Mouse (Mus musculus) bone marrow, adult 2 months (tissue): ENCODE data around the gene Fgf7. TPM values are rescaled to one million over a fixed set of nuclear protein-coding genes. Genes with fewer than 3 reads are reported as not detected.

Experiments used
- H3K27ac ChIP-seq: fragments of 200-500 bp; 2 replicates; pipeline ENCODE4 v1.5.1; 2012; ENCODE audit warnings: low read depth, mild to moderate bottlenecking, control low read depth, inconsistent platforms, low read length; ENCODE audit not compliant: control insufficient read depth, poor library complexity, insufficient read depth
- H3K4me1 ChIP-seq: fragments of 200-500 bp; 2 replicates; pipeline ENCODE4 v1.6.1; 2011; ENCODE audit warnings: low read length; ENCODE audit not compliant: control insufficient read depth, insufficient read depth
- H3K4me3 ChIP-seq: fragments of 200-500 bp; replicated peaks from 2 replicates; pipeline ENCODE3; 2011; ENCODE audit warnings: mild to moderate bottlenecking, low read depth, low read length, control low read depth; ENCODE audit not compliant: control insufficient read depth
- CTCF ChIP-seq: fragments of 200-500 bp; IDR thresholded peaks from 2 replicates; pipeline ENCODE4 v1.5.1; 2011; ENCODE audit warnings: low read length, control low read depth; ENCODE audit not compliant: control insufficient read depth, insufficient read depth
- POLR2A ChIP-seq: fragments of 200-500 bp; IDR thresholded peaks from 2 replicates; pipeline ENCODE4 v1.6.1; 2011; ENCODE audit warnings: low read depth, mild to moderate bottlenecking, control low read depth, low read length, borderline replicate concordance; ENCODE audit not compliant: control insufficient read depth
- WGBS: fragments of 180-500 bp; shearing (Covaris S2); methylation state at CpG from one replicate; pipeline ENCODE4 v1.1.7; 2018; 5-methylcytosine and 5-hydroxymethylcytosine counted together
- polyA plus RNA-seq: library from polyadenylated mRNA; stranded (reverse); fragments of >200 nt; gene quantifications from 2 replicates; pipeline ENCODE4 v1.2.4, GENCODE M21; 2011; ENCODE audit warnings: low replicate concordance; ENCODE audit not compliant: missing spikeins, insufficient read depth, insufficient read length

Gene Fgf7
- polyA plus RNA-seq, 1 experiment = 1.1 TPM

DNA sequence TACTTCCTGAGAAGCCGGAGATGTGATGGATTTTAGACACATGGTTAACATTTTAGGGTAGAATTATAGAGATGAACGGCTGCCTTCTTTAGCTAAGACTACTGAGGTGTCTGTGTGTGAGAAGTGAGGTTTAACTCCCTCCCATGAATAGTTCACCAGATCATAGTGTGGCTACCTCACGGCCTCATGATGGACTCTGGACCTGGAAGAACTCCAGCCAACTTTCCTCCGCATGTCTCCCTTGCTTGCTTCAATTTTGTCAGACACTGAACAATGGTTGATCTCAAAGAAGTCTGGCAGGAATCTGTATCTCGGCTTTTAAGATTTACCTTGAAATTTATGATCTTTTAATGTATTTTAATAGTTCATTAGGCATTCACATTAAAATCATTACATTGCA lies 11.2 kb downstream of the Fgf7 start:
- H3K4me3 ChIP-seq = no peak overlapping the region
- TF ChIP-seq CTCF = no peak
- TF ChIP-seq POLR2A = no peak
- 84% methylated on average over 5 of the region's 5 CpGs for WGBS

DNA sequence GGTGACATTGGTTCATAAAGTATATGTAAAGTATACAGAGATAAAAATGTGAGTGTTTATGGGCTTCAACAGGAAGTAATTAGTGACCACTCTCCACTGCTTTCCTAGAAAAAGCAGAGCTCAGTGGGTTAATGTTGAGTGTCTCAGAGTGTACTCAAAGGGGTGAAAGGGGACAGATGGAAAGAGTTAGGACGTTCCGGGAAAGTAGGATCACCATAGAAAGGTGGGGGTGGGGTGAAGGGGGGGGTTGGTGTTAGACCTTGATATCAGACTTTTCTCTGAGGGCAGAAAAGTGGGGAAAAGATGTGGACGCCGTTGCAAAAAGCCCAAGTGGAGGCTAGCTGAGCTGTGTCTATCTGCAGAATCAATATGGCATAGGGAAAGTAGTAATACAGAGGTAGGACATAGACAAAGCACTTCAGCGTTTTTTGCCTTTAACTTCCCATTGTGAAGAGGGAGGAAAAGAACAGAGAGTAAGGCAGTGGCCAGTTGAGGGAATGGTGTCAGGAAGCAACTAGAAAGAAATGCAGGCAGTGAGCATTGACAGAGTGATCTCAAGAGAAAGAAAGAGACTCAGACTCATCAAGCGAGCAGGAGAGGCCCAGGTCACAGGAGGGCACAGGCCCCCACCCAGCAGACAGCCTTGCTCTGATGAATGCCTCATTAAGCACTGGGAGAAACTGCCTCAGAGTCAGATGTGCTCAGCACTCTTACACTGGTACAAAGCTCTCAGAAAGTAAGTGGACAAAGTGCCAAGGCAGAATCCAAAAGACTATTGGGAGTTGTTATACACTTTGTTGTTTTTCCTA lies 18.5 kb downstream of the Fgf7 start:
- Histone ChIP-seq H3K4me1 (no peaks in the 10 kb centered on the region), H3K27ac (no peak overlapping the region), H3K4me3 (no peak overlapping the region)
- TF ChIP-seq CTCF = no peak
- no peak for TF ChIP-seq POLR2A
- 72% methylated on average over 6 of the region's 6 CpGs for WGBS

More for the DNA sequence above, 11.2 kb downstream of the Fgf7 start:
- Histone ChIP-seq H3K4me1 (no peaks in the 10 kb centered on the region), H3K27ac (no peak overlapping the region)

DNA sequence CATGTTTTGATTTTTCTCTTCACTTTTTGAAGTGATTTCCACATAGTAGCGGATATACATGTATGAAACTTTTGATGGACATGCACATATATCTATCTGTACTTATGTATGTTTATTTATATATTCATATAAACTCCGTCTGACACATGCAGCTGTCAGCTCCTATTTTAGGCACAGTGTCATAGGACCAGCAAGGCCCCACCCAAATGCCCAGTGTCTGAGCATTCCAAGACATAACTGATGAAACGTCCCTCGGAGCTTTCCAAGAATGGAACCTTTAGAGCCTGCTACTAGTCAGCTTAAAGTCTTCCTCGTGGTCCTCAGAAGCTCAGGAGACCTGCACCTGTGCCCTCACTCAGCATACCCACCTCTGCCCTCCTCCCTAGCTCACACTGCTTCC lies 19.2 kb downstream of the Fgf7 start:
- Histone ChIP-seq H3K4me3 (no peak overlapping the region), H3K27ac (no peak overlapping the region), H3K4me1 (no peaks in the 10 kb centered on the region)
- WGBS = 76% methylated on average over 5 of the region's 5 CpGs
- TF ChIP-seq POLR2A (no peak), CTCF (no peak)

DNA sequence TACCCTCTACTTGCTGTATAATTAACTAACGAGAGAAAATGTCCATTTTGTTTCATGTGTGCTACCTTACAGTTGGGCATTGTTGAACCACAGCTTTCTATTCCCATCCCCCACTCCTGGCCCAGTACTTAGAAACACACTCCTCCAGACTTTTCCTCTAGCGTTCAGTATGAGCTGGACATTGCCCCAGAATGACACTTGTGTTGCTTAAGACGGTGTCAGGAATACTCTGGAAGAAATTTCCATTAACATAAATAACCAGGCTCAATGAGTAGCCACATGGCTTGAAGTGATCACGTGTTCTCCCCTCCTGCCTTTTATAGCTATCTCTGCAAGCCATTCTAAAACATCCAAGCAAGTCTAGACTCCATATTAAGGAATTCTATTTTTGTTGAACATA lies 26.1 kb downstream of the Fgf7 start:
- WGBS = 75% methylated on average over 4 of the region's 4 CpGs
- H3K4me3 ChIP-seq = no peak overlapping the region
- no peak for TF ChIP-seq POLR2A
- TF ChIP-seq CTCF = no peak
- no peaks in the 10 kb centered on the region for H3K4me1 ChIP-seq
- no peak overlapping the region for H3K27ac ChIP-seq

DNA sequence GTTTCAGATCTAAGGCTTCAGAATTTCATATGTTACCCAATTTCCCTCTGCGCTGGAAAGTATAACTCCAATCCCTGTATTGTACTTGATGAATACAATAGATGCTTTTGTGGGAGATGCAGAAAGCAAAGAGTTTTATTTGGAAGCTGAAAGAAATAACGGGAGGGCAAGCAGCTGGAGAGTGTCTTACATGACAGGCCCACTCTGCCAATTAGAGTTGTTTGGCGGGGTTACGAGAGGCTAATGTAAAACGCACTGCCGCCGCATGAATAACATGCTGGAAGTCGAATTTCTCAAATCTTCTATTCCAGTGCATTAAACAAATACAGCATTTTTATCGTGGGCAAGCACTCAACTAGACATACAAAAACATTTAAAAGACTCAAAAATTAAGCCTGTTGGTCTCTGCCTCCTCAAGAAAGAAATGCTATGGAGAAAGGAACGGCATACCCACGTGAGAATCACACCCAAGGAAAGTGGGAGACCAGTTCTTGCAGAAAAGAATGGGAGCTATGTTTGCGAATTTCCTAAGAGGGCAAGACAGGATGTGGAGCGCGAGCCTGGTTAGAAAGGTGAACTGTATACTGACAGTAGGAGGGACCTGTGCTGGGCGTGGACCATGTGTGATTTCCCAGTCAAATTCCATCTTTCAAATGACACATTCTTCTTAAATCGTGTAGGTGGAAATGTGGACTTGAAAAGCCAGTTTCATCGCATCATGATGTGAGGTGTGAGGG lies 26.7 kb downstream of the Fgf7 start:
- H3K4me1 ChIP-seq = no peaks in the 10 kb centered on the region
- H3K27ac ChIP-seq = no peak overlapping the region
- no peak overlapping the region for H3K4me3 ChIP-seq
- TF ChIP-seq CTCF (no peak), POLR2A (no peak)
- 85% methylated on average over 17 of the region's 17 CpGs for WGBS

DNA sequence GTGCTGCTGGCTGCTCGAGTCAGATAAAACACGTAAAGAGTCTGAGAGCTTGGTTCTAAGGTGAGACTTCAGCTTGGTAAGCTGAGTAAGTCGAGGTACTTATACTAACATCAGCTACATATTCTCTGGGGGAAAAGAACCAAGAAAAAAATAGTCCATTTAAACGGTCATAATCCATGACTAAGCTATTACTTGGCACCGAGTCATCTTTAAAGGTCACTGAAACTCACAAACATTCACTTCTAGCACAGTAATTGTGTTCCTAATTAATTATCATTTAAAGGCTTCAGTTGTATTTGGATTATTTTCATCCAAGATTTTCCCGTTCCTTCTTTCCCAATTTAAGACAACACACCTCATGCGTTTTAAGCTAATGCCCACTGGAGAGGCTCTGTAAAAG lies 28.4 kb downstream of the Fgf7 start:
- no peaks in the 10 kb centered on the region for H3K4me1 ChIP-seq
- no peak overlapping the region for H3K27ac ChIP-seq
- TF ChIP-seq POLR2A = no peak
- TF ChIP-seq CTCF = no peak
- WGBS = 78% methylated on average over 7 of the region's 7 CpGs
- H3K4me3 ChIP-seq = no peak overlapping the region

DNA sequence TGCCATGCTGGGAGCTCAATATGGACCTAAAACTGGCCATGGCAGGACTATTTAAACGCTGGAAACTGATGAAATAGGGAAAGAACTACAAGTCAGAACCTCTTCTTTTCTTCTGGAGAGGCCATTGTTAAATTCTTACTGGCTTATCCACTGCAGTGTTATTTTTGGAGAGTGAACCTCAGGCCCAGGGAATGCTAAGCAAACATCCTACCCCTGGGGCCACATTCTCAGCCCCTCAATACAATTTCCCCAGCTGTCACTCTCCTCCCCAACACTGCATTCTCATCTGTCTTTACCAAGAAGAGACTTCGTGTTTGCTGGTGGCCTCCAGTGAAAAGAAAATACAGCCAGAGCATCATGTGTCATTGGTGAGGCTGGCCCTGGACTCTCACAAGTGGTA lies 30.4 kb downstream of the Fgf7 start:
- no peak for TF ChIP-seq POLR2A
- TF ChIP-seq CTCF = no peak
- no peak overlapping the region for H3K27ac ChIP-seq
- H3K4me1 ChIP-seq = no peaks in the 10 kb centered on the region
- 56% methylated on average over 2 of the region's 2 CpGs for WGBS
- H3K4me3 ChIP-seq = no peak overlapping the region

DNA sequence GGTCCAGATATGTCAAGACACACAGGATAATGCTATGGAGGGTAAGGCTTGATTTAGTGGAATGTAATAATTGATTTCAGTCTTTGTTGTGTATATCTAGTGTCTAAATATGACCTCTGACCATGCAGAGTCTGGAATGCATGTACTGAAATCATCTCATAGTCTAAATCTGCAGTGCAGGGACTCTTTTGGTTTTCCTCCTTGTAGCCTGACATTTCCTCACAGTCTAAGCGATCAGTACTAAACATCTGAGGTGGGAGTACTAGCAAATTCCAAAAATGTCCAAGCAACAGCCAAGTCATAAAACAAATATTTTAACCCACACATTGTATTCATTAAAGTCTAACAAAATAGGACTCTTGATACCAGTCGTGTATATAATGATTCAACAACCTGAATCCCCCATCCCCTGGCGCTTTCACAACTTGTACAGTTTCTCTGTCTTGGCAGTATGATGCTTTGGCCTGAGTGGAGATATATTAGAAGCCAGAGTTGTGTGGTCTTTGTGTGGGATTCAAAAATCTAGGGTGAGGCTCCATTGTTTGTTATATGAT lies 30.9 kb downstream of the Fgf7 start:
- Histone ChIP-seq H3K27ac (no peak overlapping the region), H3K4me1 (no peaks in the 10 kb centered on the region), H3K4me3 (no peak overlapping the region)
- WGBS = 88% methylated on average over 3 of the region's 3 CpGs
- TF ChIP-seq CTCF (no peak), POLR2A (no peak)
